Mouse (Mus musculus) heart, adult 2 months (tissue): Measurements from ENCODE around the gene Gpr141.

Experiments
- CTCF ChIP-seq: fragments of 200-600 bp; IDR thresholded peaks from 2 replicates; pipeline ENCODE4 v1.8.1; 2022; ENCODE audit warnings: antibody characterized with exemption, mild to moderate bottlenecking, moderate library complexity
- EP300 ChIP-seq: fragments of 200-500 bp; IDR thresholded peaks from 2 replicates; pipeline ENCODE4 v1.6.1; 2011; ENCODE audit warnings: low read depth, low read length, control low read depth; ENCODE audit not compliant: insufficient read depth
- POLR2A ChIP-seq: fragments of 200-500 bp; IDR thresholded peaks from 2 replicates; pipeline ENCODE4 v1.6.1; 2011; ENCODE audit warnings: mild to moderate bottlenecking, low read depth, low read length, control low read depth; ENCODE audit not compliant: insufficient read depth

GRCm38 (mm10) chr13:19794942-19795341 lies 29.1 kb downstream of the Gpr141 start:
- TF ChIP-seq CTCF (no peak), POLR2A (no peak), EP300 (no peak)
